Mouse (Mus musculus): ENCODE measurements at regions not wholly inside any gene's neighbourhood (a gene's known extent, or its start where the extent isn't known, plus 50 kb on each side); places are given as distances from the start of the nearest gene placed in this dataset.
"Not testable (repeated sequence)": the region's sequence is repeated elsewhere in the genome, so short reads cannot be mapped to it uniquely, and the experiment has no call there.

DNA sequence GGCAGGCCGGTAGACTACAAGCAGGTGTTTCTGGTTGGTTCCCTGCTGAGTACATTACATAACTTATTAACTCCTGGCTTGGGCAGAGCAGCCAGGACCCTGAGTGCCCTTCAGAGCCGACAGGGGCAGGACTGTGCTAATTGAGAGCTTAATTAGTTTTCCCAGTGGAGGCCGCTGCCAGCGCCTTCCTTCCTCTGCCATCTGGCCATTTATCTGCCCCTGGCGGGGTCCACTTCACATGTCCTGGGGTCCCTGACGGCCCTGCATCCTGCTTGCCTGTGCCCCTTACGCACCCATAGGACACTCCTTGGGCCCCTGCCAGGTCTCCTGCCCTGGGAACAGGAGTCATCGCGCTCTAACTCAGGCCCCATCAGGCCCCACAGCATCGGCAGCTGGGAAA, 87.4 kb upstream of the Lemd2 start:
- Histone ChIP-seq H3K4me3 (ENCODE audit: control insufficient read depth, insufficient read depth, low read length) (no peak overlapping the region), H3K27me3 (ENCODE audit: control insufficient read depth, insufficient read depth, low read length) (no peaks in the 10 kb centered on the region), H3K4me1 (replicated peaks; ENCODE audit: control insufficient read depth, insufficient read depth, low read length) (no peaks in the 10 kb centered on the region), H3K36me3 (ENCODE audit: control insufficient read depth, insufficient read depth, low read length) (no peaks in the 10 kb centered on the region), H3K27ac (ENCODE audit: control insufficient read depth, insufficient read depth, low read length) (no peak overlapping the region)
- no peak for DNase-seq
- TF ChIP-seq CTCF (IDR thresholded peaks at IDR 0.05; ENCODE audit: borderline replicate concordance, control insufficient read depth, extremely low read depth, insufficient read depth, low read length, poor library complexity) (no peak), POLR2A (IDR thresholded peaks at IDR 0.05; ENCODE audit: control insufficient read depth, extremely low read depth, insufficient read depth, low read length, poor library complexity) (no peak)
- WGBS = 96% methylated on average over 10 of the region's 10 CpGs

DNA sequence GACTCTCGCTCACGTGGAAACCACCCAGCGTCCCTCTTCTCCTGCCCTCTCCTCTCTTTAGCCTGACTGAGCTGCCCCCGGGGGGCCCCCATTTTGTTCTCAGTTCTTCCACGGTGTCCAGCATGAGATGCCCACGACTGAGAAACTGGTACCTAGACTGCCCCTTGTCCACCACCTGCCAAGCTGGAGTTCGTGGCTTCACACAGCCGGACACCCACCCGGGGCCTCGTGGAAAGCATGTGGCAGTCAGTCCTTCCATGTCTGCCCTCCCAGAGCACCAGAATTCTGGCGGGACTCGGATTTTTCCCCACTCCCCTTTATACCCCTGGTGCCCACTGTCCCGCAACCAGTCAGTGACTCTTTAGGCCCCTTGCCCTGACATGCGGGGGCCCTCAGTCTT, 86.9 kb upstream of the Lemd2 start:
- no peaks in the 10 kb centered on the region for H3K27me3 ChIP-seq (ENCODE audit: control insufficient read depth, insufficient read depth, low read length)
- WGBS = 95% methylated on average over 14 of the region's 14 CpGs
- no peak for DNase-seq
- no peak for TF ChIP-seq POLR2A (IDR thresholded peaks at IDR 0.05; ENCODE audit: control insufficient read depth, extremely low read depth, insufficient read depth, low read length, poor library complexity)
- TF ChIP-seq CTCF (IDR thresholded peaks at IDR 0.05; ENCODE audit: borderline replicate concordance, control insufficient read depth, extremely low read depth, insufficient read depth, low read length, poor library complexity) = no peak
- no peak overlapping the region for H3K4me3 ChIP-seq (ENCODE audit: control insufficient read depth, insufficient read depth, low read length)
- H3K27ac ChIP-seq (ENCODE audit: control insufficient read depth, insufficient read depth, low read length) = no peak overlapping the region
- no peaks in the 10 kb centered on the region for H3K4me1 ChIP-seq (replicated peaks; ENCODE audit: control insufficient read depth, insufficient read depth, low read length)
- no peaks in the 10 kb centered on the region for H3K36me3 ChIP-seq (ENCODE audit: control insufficient read depth, insufficient read depth, low read length)

DNA sequence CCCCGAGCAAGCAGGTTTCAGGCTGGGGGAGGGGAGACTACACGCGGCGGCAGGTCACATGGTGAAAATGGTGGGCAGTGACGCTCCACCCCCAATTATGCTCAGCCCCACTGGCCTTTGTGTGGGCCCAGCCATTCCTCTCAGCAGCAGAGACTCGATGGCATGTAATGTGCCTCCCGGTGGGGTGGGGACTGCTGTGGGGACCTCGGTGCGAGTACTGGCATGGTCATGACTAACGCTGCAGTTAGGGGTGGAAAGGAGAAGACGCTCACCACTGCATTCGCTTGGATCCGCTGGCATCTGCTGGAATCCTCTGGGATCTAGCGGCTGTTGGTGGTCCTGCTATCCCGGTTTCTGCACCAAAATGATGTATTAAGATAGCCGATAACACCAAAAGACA, 86.0 kb upstream of the Lemd2 start:
- H3K4me3 ChIP-seq (ENCODE audit: control insufficient read depth, insufficient read depth, low read length) = no peak overlapping the region
- no peaks in the 10 kb centered on the region for H3K36me3 ChIP-seq (ENCODE audit: control insufficient read depth, insufficient read depth, low read length)
- WGBS = 97% methylated on average over 16 of the region's 16 CpGs
- no peaks in the 10 kb centered on the region for H3K27me3 ChIP-seq (ENCODE audit: control insufficient read depth, insufficient read depth, low read length)
- no peaks in the 10 kb centered on the region for H3K4me1 ChIP-seq (replicated peaks; ENCODE audit: control insufficient read depth, insufficient read depth, low read length)
- no peak overlapping the region for H3K27ac ChIP-seq (ENCODE audit: control insufficient read depth, insufficient read depth, low read length)
- TF ChIP-seq POLR2A (IDR thresholded peaks at IDR 0.05; ENCODE audit: control insufficient read depth, extremely low read depth, insufficient read depth, low read length, poor library complexity) (no peak), CTCF (IDR thresholded peaks at IDR 0.05; ENCODE audit: borderline replicate concordance, control insufficient read depth, extremely low read depth, insufficient read depth, low read length, poor library complexity) (no peak)
- DNase-seq = no peak

- H3K27me3 ChIP-seq (ENCODE audit: control insufficient read depth, insufficient read depth, low read length); H3K4me1 ChIP-seq (replicated peaks; ENCODE audit: control insufficient read depth, insufficient read depth, low read length); DNase-seq; H3K4me3 ChIP-seq (ENCODE audit: control insufficient read depth, insufficient read depth, low read length); H3K27ac ChIP-seq (ENCODE audit: control insufficient read depth, insufficient read depth, low read length); H3K36me3 ChIP-seq (ENCODE audit: control insufficient read depth, insufficient read depth, low read length): not testable (repeated sequence)
- WGBS = 96% methylated on average over 14 of the region's 15 CpGs
These were observed 85.5 kb upstream of the Lemd2 start for GRCm38 (mm10) chr17:27289804-27290203.

- not testable (repeated sequence) for H3K27ac ChIP-seq (ENCODE audit: control insufficient read depth, insufficient read depth, low read length)
- WGBS = 98% methylated on average over 10 of the region's 10 CpGs
These were observed 83.7 kb upstream of the Lemd2 start for GRCm38 (mm10) chr17:27287986-27288385.

DNA sequence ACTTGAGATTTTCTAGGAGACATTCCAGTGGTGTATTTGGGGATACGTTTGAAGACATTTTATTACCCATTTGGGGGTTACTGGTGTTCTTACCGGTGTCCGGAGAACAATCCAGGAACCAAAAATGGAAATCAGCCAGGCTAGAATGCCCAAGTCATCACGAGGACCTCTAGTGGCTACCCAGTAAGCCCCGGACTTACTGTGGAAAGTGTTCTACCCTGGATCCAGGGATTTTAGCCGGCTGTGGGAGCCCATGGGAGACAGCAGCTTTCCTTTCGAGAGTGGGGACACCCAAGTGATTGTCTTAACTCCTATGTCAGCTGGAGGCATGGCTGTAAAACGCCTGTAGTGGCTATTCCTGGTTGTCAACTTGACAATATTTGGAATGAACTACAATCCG, 77.0 kb upstream of the Lemd2 start:
- Histone ChIP-seq H3K36me3 (ENCODE audit: control insufficient read depth, insufficient read depth, low read length) (no peaks in the 10 kb centered on the region), H3K4me3 (ENCODE audit: control insufficient read depth, insufficient read depth, low read length) (no peak overlapping the region), H3K27me3 (ENCODE audit: control insufficient read depth, insufficient read depth, low read length) (no peaks in the 10 kb centered on the region), H3K4me1 (replicated peaks; ENCODE audit: control insufficient read depth, insufficient read depth, low read length) (no peaks in the 10 kb centered on the region), H3K27ac (ENCODE audit: control insufficient read depth, insufficient read depth, low read length) (no peak overlapping the region)
- no peak for TF ChIP-seq POLR2A (IDR thresholded peaks at IDR 0.05; ENCODE audit: control insufficient read depth, extremely low read depth, insufficient read depth, low read length, poor library complexity)
- no peak for TF ChIP-seq CTCF (IDR thresholded peaks at IDR 0.05; ENCODE audit: borderline replicate concordance, control insufficient read depth, extremely low read depth, insufficient read depth, low read length, poor library complexity)
- 83% methylated on average over 9 of the region's 9 CpGs for WGBS
- no peak for DNase-seq

More at GRCm38 (mm10) chr17:27287986-27288385, 83.7 kb upstream of the Lemd2 start:
- not testable (repeated sequence) for H3K4me3 ChIP-seq (ENCODE audit: control insufficient read depth, insufficient read depth, low read length); H3K4me1 ChIP-seq (replicated peaks; ENCODE audit: control insufficient read depth, insufficient read depth, low read length); DNase-seq; H3K36me3 ChIP-seq (ENCODE audit: control insufficient read depth, insufficient read depth, low read length); H3K27me3 ChIP-seq (ENCODE audit: control insufficient read depth, insufficient read depth, low read length)

- not testable (repeated sequence) for H3K4me3 ChIP-seq (ENCODE audit: control insufficient read depth, insufficient read depth, low read length); H3K27ac ChIP-seq (ENCODE audit: control insufficient read depth, insufficient read depth, low read length); H3K36me3 ChIP-seq (ENCODE audit: control insufficient read depth, insufficient read depth, low read length); H3K4me1 ChIP-seq (replicated peaks; ENCODE audit: control insufficient read depth, insufficient read depth, low read length); DNase-seq; H3K27me3 ChIP-seq (ENCODE audit: control insufficient read depth, insufficient read depth, low read length)
- WGBS = 97% methylated on average over 17 of the region's 17 CpGs
These were observed 75.4 kb upstream of the Lemd2 start for GRCm38 (mm10) chr17:27279491-27280288.

- 97% methylated on average over 12 of the region's 12 CpGs for WGBS
- H3K27ac ChIP-seq (ENCODE audit: control insufficient read depth, insufficient read depth, low read length); DNase-seq: not testable (repeated sequence)
These were observed 73.5 kb upstream of the Lemd2 start for GRCm38 (mm10) chr17:27277786-27278185.

DNA sequence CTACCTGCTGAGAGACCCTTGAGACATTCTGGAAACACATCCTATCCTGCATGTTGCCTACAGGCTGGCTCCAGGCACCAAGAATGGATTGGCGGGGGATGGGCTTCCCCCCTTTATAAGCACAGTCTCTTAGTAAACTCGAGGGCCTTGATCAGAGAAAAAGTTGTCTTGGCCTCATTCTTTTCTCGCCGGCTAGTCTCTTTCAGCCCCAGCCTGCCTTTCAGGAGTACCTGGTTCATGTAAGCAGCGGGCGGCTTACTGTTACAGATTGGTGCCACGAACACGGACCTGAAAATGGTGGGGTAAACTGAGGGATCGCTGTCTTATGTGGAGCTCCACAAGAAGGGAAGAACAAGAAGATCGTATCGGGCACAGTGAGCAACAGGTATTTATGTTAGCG, 67.5 kb upstream of the Lemd2 start:
- WGBS = 93% methylated on average over 12 of the region's 12 CpGs
- H3K4me3 ChIP-seq (ENCODE audit: control insufficient read depth, insufficient read depth, low read length); H3K27me3 ChIP-seq (ENCODE audit: control insufficient read depth, insufficient read depth, low read length); DNase-seq; H3K4me1 ChIP-seq (replicated peaks; ENCODE audit: control insufficient read depth, insufficient read depth, low read length); H3K36me3 ChIP-seq (ENCODE audit: control insufficient read depth, insufficient read depth, low read length); H3K27ac ChIP-seq (ENCODE audit: control insufficient read depth, insufficient read depth, low read length): not testable (repeated sequence)

More at GRCm38 (mm10) chr17:27277786-27278185, 73.5 kb upstream of the Lemd2 start:
- not testable (repeated sequence) for H3K36me3 ChIP-seq (ENCODE audit: control insufficient read depth, insufficient read depth, low read length); H3K4me3 ChIP-seq (ENCODE audit: control insufficient read depth, insufficient read depth, low read length); H3K27me3 ChIP-seq (ENCODE audit: control insufficient read depth, insufficient read depth, low read length); H3K4me1 ChIP-seq (replicated peaks; ENCODE audit: control insufficient read depth, insufficient read depth, low read length)

DNA sequence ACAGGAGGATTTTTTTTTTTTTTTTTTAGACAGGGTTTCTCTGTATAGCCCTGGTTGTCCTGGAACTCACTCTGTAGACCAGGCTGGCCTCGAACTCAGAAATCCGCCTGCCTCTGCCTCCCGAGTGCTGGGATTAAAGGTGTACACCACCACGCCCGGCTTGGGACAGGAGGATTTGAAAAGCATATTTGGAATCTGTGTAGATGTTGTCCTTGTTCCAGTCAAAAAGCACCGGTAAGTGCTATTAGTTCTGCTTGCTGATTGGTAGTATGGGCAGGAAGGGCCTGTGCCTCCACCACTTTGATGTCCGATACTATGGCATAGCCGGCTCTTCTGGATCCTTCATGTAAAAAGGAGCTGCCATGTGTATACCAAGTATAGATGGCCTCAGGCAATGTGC, 66.5 kb upstream of the Lemd2 start:
- H3K36me3 ChIP-seq (ENCODE audit: control insufficient read depth, insufficient read depth, low read length); H3K27ac ChIP-seq (ENCODE audit: control insufficient read depth, insufficient read depth, low read length); H3K4me3 ChIP-seq (ENCODE audit: control insufficient read depth, insufficient read depth, low read length); DNase-seq; H3K27me3 ChIP-seq (ENCODE audit: control insufficient read depth, insufficient read depth, low read length); H3K4me1 ChIP-seq (replicated peaks; ENCODE audit: control insufficient read depth, insufficient read depth, low read length): not testable (repeated sequence)
- WGBS = 93% methylated on average over 8 of the region's 8 CpGs

Data from thymus, adult 2 months (tissue).